Mouse (Mus musculus) C2C12 (cell line): ENCODE measurements around the gene Ccdc30.

Experiments
- CEBPB ChIP-seq: IDR thresholded peaks from one replicate; pipeline ENCODE4 v1.6.1; 2011; ENCODE audit warnings: low read depth, mild to moderate bottlenecking, control low read depth, moderate library complexity
- CTCF ChIP-seq: IDR thresholded peaks from one replicate; pipeline ENCODE4 v1.5.1; 2011; ENCODE audit not compliant: control insufficient read depth, insufficient read depth, insufficient read length
- USF1 ChIP-seq: IDR thresholded peaks from one replicate; pipeline ENCODE4 v1.6.1; 2011; ENCODE audit warnings: low read depth, mild to moderate bottlenecking, control low read depth, moderate library complexity

GRCm38 (mm10) chr4:119362231-119362630, 53.1 kb downstream of the Ccdc30 start:
- TF ChIP-seq CTCF (no peak), CEBPB (no peak), USF1 (no peak)
